8 mouse cellular contexts compared by ENCODE assay signal in genomic region chr8:85071041-85071440, GRCm38 (mm10). TPM values are rescaled to one million over a fixed set of nuclear protein-coding genes. Genes with fewer than 3 reads are reported as not detected.
DNase-seq lines count a peak whose midpoint lies in the region; ATAC-seq lines count a peak whose summit lies in the region.

No protein-coding gene starts in this region.

- intact Hi-C loops in heart, postnatal 14 days (cut with DNase I), result no loop called here

- peak overlapping the region; percentile 86 for H3K4me2 ChIP-seq in heart, embryonic 12.5 days
- peak overlapping the region; percentile 50 for H3K4me2 ChIP-seq in intestine, embryonic 16.5 days (ENCODE audit: low read depth, low read length)

- H3K27me3 ChIP-seq in heart, embryonic 12.5 days (replicated peaks), result no peaks in the 10 kb centered on the region
- H3K27me3 ChIP-seq in intestine, embryonic 16.5 days (replicated peaks; ENCODE audit: control insufficient read depth, insufficient read depth, low read length), result no peaks in the 10 kb centered on the region

- H3K27ac ChIP-seq in heart, embryonic 12.5 days (ENCODE audit: poor library complexity, severe bottlenecking), result 0 out of 2 replicates have a peak overlapping the region, but pooled peaks have one; percentile 96
- peak overlapping the region; percentile 97 for H3K27ac ChIP-seq in intestine, embryonic 16.5 days (ENCODE audit: low read length)

- no peaks in the 10 kb centered on the region for H3K9me3 ChIP-seq in heart, embryonic 12.5 days (replicated peaks)
- no peaks in the 10 kb centered on the region for H3K9me3 ChIP-seq in intestine, embryonic 16.5 days (ENCODE audit: control insufficient read depth, low read length)

- ATAC-seq in heart, embryonic 12.5 days (ENCODE audit: insufficient number of reproducible peaks, low FRiP score), result no peak
- ATAC-seq in intestine, embryonic 16.5 days, result peak; percentile 25; the same call in 1 of the 2 replicates
- 0 out of 2 replicates have a peak, but pooled peaks have one; percentile 2 for ATAC-seq in megakaryocyte progenitor cell, adult 5-6 weeks (replicated peaks; ENCODE audit: poor library complexity)
- no peak for ATAC-seq in monocyte, adult 5-6 weeks (replicated peaks; ENCODE audit: insufficient number of reproducible peaks, low FRiP score, low TSS enrichment, poor library complexity, severe bottlenecking)

- peaks cover 15% of the 10 kb centered on the region for H3K4me1 ChIP-seq in heart, embryonic 12.5 days (replicated peaks)
- peaks cover 13% of the 10 kb centered on the region; the same call in 1 of the 2 replicates for H3K4me1 ChIP-seq in intestine, embryonic 16.5 days (ENCODE audit: control insufficient read depth, insufficient read depth, low read length)

- H3K4me3 ChIP-seq in heart, embryonic 12.5 days, result peak overlapping the region; percentile 96
- peak overlapping the region; percentile 91 for H3K4me3 ChIP-seq in intestine, embryonic 16.5 days (ENCODE audit: low read length)

- no peak overlapping the region for H3K9ac ChIP-seq in heart, embryonic 12.5 days
- peak overlapping the region; percentile 87 for H3K9ac ChIP-seq in intestine, embryonic 16.5 days (ENCODE audit: low read depth, low read length)

- 87% methylated on average over 5 of the region's 5 CpGs for WGBS in heart, embryonic 12.5 days
- 73% methylated on average over 5 of the region's 5 CpGs for WGBS in intestine, embryonic 16.5 days

- H3K36me3 ChIP-seq in heart, embryonic 12.5 days, result peaks cover 44% of the 10 kb centered on the region
- H3K36me3 ChIP-seq in intestine, embryonic 16.5 days (ENCODE audit: control insufficient read depth, insufficient read depth, low read length), result peaks cover 2% of the 10 kb centered on the region; the same call in 1 of the 2 replicates

- DNase-seq in heart, postnatal 14 days, result no peak
- DNase-seq in embryo, embryonic 10.5 days (ENCODE audit: low spot score), result peak; percentile 44
- no peak for DNase-seq in ovary, adult 18-20 months (ENCODE audit: low spot score)
- DNase-seq in gastrocnemius, adult 8-10 months (ENCODE audit: low spot score in 2 of 2), result no peak

RNA-seq across cellular contexts. Expression of gene Dhps, which starts 0.5 kb away (rescaled TPM):
- 50.4 and 60.9 TPM in 2 replicates for polyA plus RNA-seq in heart, embryonic 12.5 days (2016; fragmentation: Nextera tagmentation; extraction: Ambion mirVana)
- 10 to 100 TPM; 23.5 to 27.8 TPM for total RNA-seq in heart, postnatal 14 days (2021)
- 56.0 and 57.4 TPM in 2 replicates for polyA plus RNA-seq in intestine, embryonic 16.5 days (2015; fragmentation: Nextera tagmentation; extraction: Ambion mirVana)
- total RNA-seq in megakaryocyte progenitor cell, adult 5-6 weeks (2015), result 60.4 and 69.7 TPM in 2 replicates
- total RNA-seq in megakaryocyte progenitor cell, adult 5-6 weeks (2017), result 24.6 and 24.7 TPM in 2 replicates
- 35.9 to 75.4 TPM (median 50.0 TPM) in 3 replicates for total RNA-seq in monocyte, adult 5-6 weeks (2017)
- 10 to 100 TPM; 34.1 to 38.9 (median 36.0) TPM for total RNA-seq in gastrocnemius, adult 8-10 months (2022)

RNA-seq across cellular contexts. Expression of gene Gm5741, which starts 3.3 kb away (rescaled TPM):
- polyA plus RNA-seq in heart, embryonic 12.5 days (2016; fragmentation: Nextera tagmentation; extraction: Ambion mirVana), result not detected in 2 replicates
- not detected for total RNA-seq in heart, postnatal 14 days (2021)
- not detected in 2 replicates for polyA plus RNA-seq in intestine, embryonic 16.5 days (2015; fragmentation: Nextera tagmentation; extraction: Ambion mirVana)
- total RNA-seq in megakaryocyte progenitor cell, adult 5-6 weeks (2015), result not detected in 2 replicates
- not detected in 2 replicates for total RNA-seq in megakaryocyte progenitor cell, adult 5-6 weeks (2017)
- total RNA-seq in monocyte, adult 5-6 weeks (2017), result not detected in 3 replicates
- total RNA-seq in gastrocnemius, adult 8-10 months (2022), result not detected

RNA-seq across cellular contexts. Expression of gene Wdr83os, which starts 9.5 kb away (rescaled TPM):
- polyA plus RNA-seq in heart, embryonic 12.5 days (2016; fragmentation: Nextera tagmentation; extraction: Ambion mirVana), result 107 and 109 TPM in 2 replicates
- total RNA-seq in heart, postnatal 14 days (2021), result 10 to 100 TPM; 37.0 to 40.2 TPM
- 138 and 146 TPM in 2 replicates for polyA plus RNA-seq in intestine, embryonic 16.5 days (2015; fragmentation: Nextera tagmentation; extraction: Ambion mirVana)
- 159 and 193 TPM in 2 replicates for total RNA-seq in megakaryocyte progenitor cell, adult 5-6 weeks (2015)
- total RNA-seq in megakaryocyte progenitor cell, adult 5-6 weeks (2017), result 40.3 and 41.4 TPM in 2 replicates
- total RNA-seq in monocyte, adult 5-6 weeks (2017), result 22.4 to 29.9 TPM (median 24.3 TPM) in 3 replicates
- 10 to 100 TPM; 40.7 to 49.9 (median 46.3) TPM for total RNA-seq in gastrocnemius, adult 8-10 months (2022)

RNA-seq across cellular contexts. Expression of gene Wdr83, which starts 10.1 kb away (rescaled TPM):
- polyA plus RNA-seq in heart, embryonic 12.5 days (2016; fragmentation: Nextera tagmentation; extraction: Ambion mirVana), result 31.7 and 33.2 TPM in 2 replicates
- 10 to 100 TPM; 27.2 to 27.6 TPM for total RNA-seq in heart, postnatal 14 days (2021)
- 39.7 and 43.8 TPM in 2 replicates for polyA plus RNA-seq in intestine, embryonic 16.5 days (2015; fragmentation: Nextera tagmentation; extraction: Ambion mirVana)
- 33.1 and 44.3 TPM in 2 replicates for total RNA-seq in megakaryocyte progenitor cell, adult 5-6 weeks (2015)
- 23.5 and 33.7 TPM in 2 replicates for total RNA-seq in megakaryocyte progenitor cell, adult 5-6 weeks (2017)
- total RNA-seq in monocyte, adult 5-6 weeks (2017), result 8.9 to 13.6 TPM (median 13.4 TPM) in 3 replicates
- total RNA-seq in gastrocnemius, adult 8-10 months (2022), result 10 to 100 TPM; 15.4 to 20.4 (median 16.0) TPM

RNA-seq across cellular contexts. Expression of gene Fbxw9, which starts 11.2 kb away (rescaled TPM):
- polyA plus RNA-seq in heart, embryonic 12.5 days (2016; fragmentation: Nextera tagmentation; extraction: Ambion mirVana), result 17.3 and 18.8 TPM in 2 replicates
- total RNA-seq in heart, postnatal 14 days (2021), result 1 to 10 TPM; 6.8 to 9.1 TPM
- polyA plus RNA-seq in intestine, embryonic 16.5 days (2015; fragmentation: Nextera tagmentation; extraction: Ambion mirVana), result 28.2 and 30.7 TPM in 2 replicates
- total RNA-seq in megakaryocyte progenitor cell, adult 5-6 weeks (2015), result 4.4 and 4.9 TPM in 2 replicates
- 3.2 and 3.5 TPM in 2 replicates for total RNA-seq in megakaryocyte progenitor cell, adult 5-6 weeks (2017)
- 2.6 to 3.6 TPM (median 3.0 TPM) in 3 replicates for total RNA-seq in monocyte, adult 5-6 weeks (2017)
- total RNA-seq in gastrocnemius, adult 8-10 months (2022), result 1 to 10 TPM; 1.4 to 2.5 (median 1.8) TPM

Comparison
In these comparisons a context has a peak if more than half of its experiments do, and no peak if none do; other contexts are left out.
1. ATAC-seq: peak in intestine, embryonic 16.5 days (single experiment) and megakaryocyte progenitor cell, adult 5-6 weeks (single experiment); none in heart, embryonic 12.5 days (single experiment) and monocyte, adult 5-6 weeks (single experiment).